Mouse (Mus musculus) MEL (cell line): ENCODE data around the gene Csnk2b. TPM values are rescaled to one million over a fixed set of nuclear protein-coding genes. Genes with fewer than 3 reads are reported as not detected.

Source experiments
- DNase-seq: peaks from one replicate; pipeline ENCODE4 v3.0.0; 2011; ENCODE audit warnings: low read depth, low spot score
- H3K27ac ChIP-seq: 2 replicates; pipeline ENCODE4 v1.5.1; 2012; ENCODE audit warnings: low read depth, mild to moderate bottlenecking, control low read depth, low read length, moderate library complexity; ENCODE audit not compliant: control insufficient read depth
- H3K27me3 ChIP-seq, 2 experiments: fragments of 150-350 bp in 1 of 2; sonication (generic) in 1 of 2; 2 replicates each; pipeline ENCODE4 v1.6.1; 2012; ENCODE audit warnings: low read length in 2 of 2, mild to moderate bottlenecking in 2 of 2, improper control_type of control experiment in 1 of 2, moderate library complexity in 1 of 2; ENCODE audit not compliant: insufficient read depth in 2 of 2, control insufficient read depth in 1 of 2
- H3K36me3 ChIP-seq, 2 experiments: 2 replicates each; pipeline ENCODE4 v1.6.1; 2012 to 2014; ENCODE audit warnings: low read length in 2 of 2, improper control_type of control experiment in 1 of 2, inconsistent platforms in 1 of 2, mild to moderate bottlenecking in 1 of 2; ENCODE audit not compliant: insufficient read depth in 2 of 2, control insufficient read depth in 1 of 2
- H3K4me1 ChIP-seq, 2 experiments: fragments of 150-350 bp in 1 of 2; sonication (generic) in 1 of 2; 2 replicates each; pipeline ENCODE4 v1.6.1; 2012; ENCODE audit warnings: low read length in 2 of 2, improper control_type of control experiment in 1 of 2, mild to moderate bottlenecking in 1 of 2; ENCODE audit not compliant: insufficient read depth in 2 of 2, control insufficient read depth in 1 of 2
- H3K4me3 ChIP-seq, 2 experiments: fragments of 150-350 bp in 1 of 2; sonication (generic) in 1 of 2; 2 replicates each; pipeline ENCODE4 v1.5.1; 2012; ENCODE audit warnings: low read depth in 2 of 2, low read length in 2 of 2, mild to moderate bottlenecking in 2 of 2, moderate library complexity in 2 of 2, control low read depth in 1 of 2, improper control_type of control experiment in 1 of 2; ENCODE audit not compliant: control insufficient read depth in 1 of 2, insufficient read depth in 1 of 2
- H3K79me2 ChIP-seq: 2 replicates; pipeline ENCODE4 v1.6.1; 2012; ENCODE audit warnings: mild to moderate bottlenecking, low read length, moderate library complexity; ENCODE audit not compliant: control insufficient read depth, poor library complexity, insufficient read depth
- H3K9ac ChIP-seq: 2 replicates; pipeline ENCODE4 v1.6.1; 2012; ENCODE audit warnings: low read depth, mild to moderate bottlenecking, control low read depth, low read length, moderate library complexity; ENCODE audit not compliant: control insufficient read depth, poor library complexity, severe bottlenecking
- H3K9me3 ChIP-seq: fragments of 150-350 bp; sonication (generic); replicated peaks from 2 replicates; pipeline ENCODE4 v1.6.1; 2012; ENCODE audit warnings: mild to moderate bottlenecking, low read length, improper control_type of control experiment, moderate library complexity; ENCODE audit not compliant: insufficient read depth
- BHLHE40 ChIP-seq: IDR thresholded peaks from 2 replicates; pipeline ENCODE4 v1.6.1; 2012; ENCODE audit warnings: low read depth, mild to moderate bottlenecking, inconsistent platforms, low read length, improper control_type of control experiment, borderline replicate concordance
- CHD2 ChIP-seq: IDR thresholded peaks from 2 replicates; pipeline ENCODE4 v1.6.1; 2011; ENCODE audit warnings: low read length, improper control_type of control experiment
- CTCF ChIP-seq, 3 experiments: IDR thresholded peaks in 2 of 3; conservative IDR thresholded peaks in 1 of 3; 2 replicates each; pipeline ENCODE4 v1.5.1; 2011 to 2012; ENCODE audit warnings: low read length in 3 of 3, low read depth in 2 of 3, mild to moderate bottlenecking in 2 of 3, improper control_type of control experiment in 1 of 3, inconsistent platforms in 1 of 3, mixed read lengths in 1 of 3, moderate library complexity in 1 of 3; ENCODE audit not compliant: control insufficient read depth in 1 of 3, insufficient read depth in 1 of 3, poor library complexity in 1 of 3, severe bottlenecking in 1 of 3
- E2F4 ChIP-seq: IDR thresholded peaks from 2 replicates; pipeline ENCODE4 v1.6.1; 2011; ENCODE audit warnings: low read depth, low read length, improper control_type of control experiment, borderline replicate concordance
- EP300 ChIP-seq, 2 experiments: IDR thresholded peaks; 2 replicates each; pipeline ENCODE4 v1.6.1; 2011; ENCODE audit warnings: improper control_type of control experiment in 2 of 2, low read length in 2 of 2, low read depth in 1 of 2, mild to moderate bottlenecking in 1 of 2
- ETS1 ChIP-seq: IDR thresholded peaks from 2 replicates; pipeline ENCODE4 v1.6.1; 2012; ENCODE audit warnings: low read depth, mild to moderate bottlenecking, inconsistent platforms, low read length, improper control_type of control experiment, moderate library complexity
- GATA1 ChIP-seq: IDR thresholded peaks from 2 replicates; pipeline ENCODE4 v1.6.1; 2011; ENCODE audit warnings: low read depth, low read length, improper control_type of control experiment
- JUND ChIP-seq: IDR thresholded peaks from 2 replicates; pipeline ENCODE4 v1.6.1; 2011; ENCODE audit warnings: low read depth, mild to moderate bottlenecking, improper control_type of control experiment, low read length
- KAT2A ChIP-seq: conservative IDR thresholded peaks from 2 replicates; pipeline ENCODE4 v1.6.1; 2012; ENCODE audit warnings: low read depth, low read length, improper control_type of control experiment, inconsistent platforms
- MAFK ChIP-seq: IDR thresholded peaks from 2 replicates; pipeline ENCODE4 v1.6.1; 2011; ENCODE audit warnings: low read depth, mild to moderate bottlenecking, low read length, improper control_type of control experiment, borderline replicate concordance
- MAX ChIP-seq: IDR thresholded peaks from 2 replicates; pipeline ENCODE4 v1.6.1; 2011; ENCODE audit warnings: low read length, improper control_type of control experiment
- MAZ ChIP-seq: IDR thresholded peaks from 2 replicates; pipeline ENCODE4 v1.6.1; 2012; ENCODE audit warnings: low read depth, mild to moderate bottlenecking, inconsistent platforms, low read length, improper control_type of control experiment
- MXI1 ChIP-seq: IDR thresholded peaks from 2 replicates; pipeline ENCODE4 v1.6.1; 2011; ENCODE audit warnings: mild to moderate bottlenecking, low read depth, low read length, improper control_type of control experiment
- MYB ChIP-seq: IDR thresholded peaks from 2 replicates; pipeline ENCODE4 v1.6.1; 2011; ENCODE audit warnings: mild to moderate bottlenecking, low read depth, low read length, improper control_type of control experiment
- NELFE ChIP-seq: IDR thresholded peaks from 2 replicates; pipeline ENCODE4 v1.6.1; 2011; ENCODE audit warnings: low read depth, low read length, improper control_type of control experiment
- POLR2A ChIP-seq, 2 experiments: IDR thresholded peaks; 2 replicates each; pipeline ENCODE4 v1.6.1; 2011 to 2012; ENCODE audit warnings: low read length in 2 of 2, mild to moderate bottlenecking in 2 of 2, control low read depth in 1 of 2, improper control_type of control experiment in 1 of 2, low read depth in 1 of 2, moderate library complexity in 1 of 2; ENCODE audit not compliant: control insufficient read depth in 1 of 2, insufficient read depth in 1 of 2, poor library complexity in 1 of 2
- POLR2AphosphoS2 ChIP-seq: IDR thresholded peaks from 2 replicates; pipeline ENCODE4 v1.6.1; 2011; ENCODE audit warnings: low read length, improper control_type of control experiment
- SIN3A ChIP-seq: IDR thresholded peaks from 2 replicates; pipeline ENCODE4 v1.6.1; 2012; ENCODE audit warnings: low read length, improper control_type of control experiment, inconsistent platforms
- SMC3 ChIP-seq: IDR thresholded peaks from 2 replicates; pipeline ENCODE4 v1.6.1; 2011; ENCODE audit warnings: low read depth, low read length, improper control_type of control experiment
- TAL1 ChIP-seq: IDR thresholded peaks from 2 replicates; pipeline ENCODE4 v1.6.1; 2012; ENCODE audit warnings: mild to moderate bottlenecking, inconsistent platforms, low read length, moderate library complexity, mixed read lengths
- TBP ChIP-seq: IDR thresholded peaks from 2 replicates; pipeline ENCODE4 v1.8.0; 2011; ENCODE audit warnings: low read depth, low read length, improper control_type of control experiment
- TCF12 ChIP-seq: IDR thresholded peaks from 2 replicates; pipeline ENCODE4 v1.6.1; 2014; ENCODE audit warnings: low read depth, mild to moderate bottlenecking, inconsistent platforms, low read length, improper control_type of control experiment, moderate library complexity
- USF1 ChIP-seq: IDR thresholded peaks from 2 replicates; pipeline ENCODE4 v1.6.1; 2014; ENCODE audit warnings: low read depth, mild to moderate bottlenecking, inconsistent platforms, low read length, improper control_type of control experiment, moderate library complexity
- USF2 ChIP-seq, 2 experiments: IDR thresholded peaks; 2 replicates each; pipeline ENCODE4 v1.6.1; 2011 to 2012; ENCODE audit warnings: improper control_type of control experiment in 2 of 2, low read length in 2 of 2, borderline replicate concordance in 1 of 2, inconsistent platforms in 1 of 2, low read depth in 1 of 2, mild to moderate bottlenecking in 1 of 2; ENCODE audit not compliant: insufficient read depth in 1 of 2
- ZC3H11A ChIP-seq: IDR thresholded peaks from 2 replicates; pipeline ENCODE4 v1.6.1; 2012; ENCODE audit warnings: low read depth, mild to moderate bottlenecking, inconsistent platforms, low read length, improper control_type of control experiment
- ZKSCAN1 ChIP-seq: IDR thresholded peaks from 2 replicates; pipeline ENCODE4 v1.6.1; 2012; ENCODE audit warnings: low read depth, mild to moderate bottlenecking, inconsistent platforms, low read length, improper control_type of control experiment, moderate library complexity
- ZMIZ1 ChIP-seq: IDR thresholded peaks from 2 replicates; pipeline ENCODE4 v1.6.1; 2012; ENCODE audit warnings: low read depth, mild to moderate bottlenecking, inconsistent platforms, low read length, improper control_type of control experiment, moderate library complexity
- ZNF384 ChIP-seq: IDR thresholded peaks from 2 replicates; pipeline ENCODE4 v1.6.1; 2012; ENCODE audit warnings: low read depth, mild to moderate bottlenecking, inconsistent platforms, low read length, improper control_type of control experiment
- polyA plus RNA-seq, 2 experiments: library from polyadenylated mRNA; stranded (reverse) in 1 of 2; unstranded in 1 of 2; fragments of >175 nt in 1 of 2; fragments of >200 nt in 1 of 2; gene quantifications; 2 replicates each; pipeline versions ENCODE4 v1.2.1 to v1.2.4; 2012; ENCODE audit warnings: low replicate concordance in 2 of 2, low read depth in 1 of 2; ENCODE audit not compliant: insufficient read length in 2 of 2, insufficient read depth in 1 of 2, missing spikeins in 1 of 2
- total RNA-seq: library from RNA; depleted of rRNA; stranded (reverse); fragments of 300-350 nt; gene quantifications from 2 replicates; pipeline ENCODE4 v1.2.3, GENCODE M21; 2012

Gene Csnk2b
- total and polyA plus RNA-seq, 3 experiments = 222 to 607 TPM; not detected in 1

GRCm38 (mm10) chr17:35090166-35090932 lies 31.5 kb downstream of the Csnk2b start:
- no peaks in the 10 kb centered on the region for H3K27me3 ChIP-seq
- no peaks in the 10 kb centered on the region for H3K9me3 ChIP-seq
- H3K4me1 ChIP-seq = peaks cover 2 to 19% of the 10 kb centered on the region in 2 experiments; a peak in 3 of 4 replicates
- H3K27ac ChIP-seq = peak overlapping the region; percentile 81
- TF ChIP-seq ZKSCAN1 (0 out of 2 replicates have a peak, but pooled peaks have one; percentile 50), MXI1 (no peak), TAL1 (peak; percentile 74), TCF12 (peak; percentile 79), ETS1 (peak; percentile 85), USF2 (IDR thresholded peaks at IDR 0.05; ENCODE audit: borderline replicate concordance in 1 of 2, insufficient read depth in 1 of 2, low read depth in 1 of 2, low read length in 2 of 2) (no peak), EP300 (IDR thresholded peaks at IDR 0.05; ENCODE audit: low read depth in 1 of 2, low read length in 2 of 2) (peak; percentile 45 to 63; a peak in 3 of 4 replicates), GATA1 (peak; percentile 42; the same call in 1 of the 2 replicates)
- H3K9ac ChIP-seq = peak overlapping the region; percentile 87
- peaks cover 0 to 8% of the 10 kb centered on the region in 2 experiments; a peak in 2 of 4 replicates for H3K36me3 ChIP-seq
- peak; percentile 65 for DNase-seq
- peaks cover 18% of the 10 kb centered on the region for H3K79me2 ChIP-seq
- peak overlapping the region; percentile 69 to 94 for H3K4me3 ChIP-seq

- Histone ChIP-seq H3K27ac (peak within 1 kb of the TSS; percentile 81), H3K9me3 (no peaks in the 10 kb centered on the region), H3K4me1 (peaks cover 5 to 32% of the 10 kb centered on the region in 2 experiments), H3K36me3 (peaks cover 0 to 14% of the 10 kb centered on the region in 2 experiments; a peak in 2 of 4 replicates), H3K9ac (peak within 1 kb of the TSS; percentile 87), H3K4me3 (peak within 1 kb of the TSS; percentile 69 to 94), H3K27me3 (no peaks in the 10 kb centered on the region), H3K79me2 (peaks cover 18% of the 10 kb centered on the region)
- DNase-seq = peak; percentile 96
- TF ChIP-seq MAZ = peak; percentile 87; the same call in 1 of the 2 replicates
- TF ChIP-seq USF2 (IDR thresholded peaks at IDR 0.05; ENCODE audit: borderline replicate concordance in 1 of 2, insufficient read depth in 1 of 2, low read depth in 1 of 2, low read length in 2 of 2) = no peak
- TF ChIP-seq SMC3 = no peak
- no peak for TF ChIP-seq MYB
- no peak for TF ChIP-seq GATA1
- 0 out of 2 replicates have a peak, but pooled peaks have one; percentile 47 for TF ChIP-seq USF1
- no peak for TF ChIP-seq MAFK
- peak; percentile 89 for TF ChIP-seq ZMIZ1
- peak; percentile 90 for TF ChIP-seq NELFE
- TF ChIP-seq POLR2A (IDR thresholded peaks at IDR 0.05; ENCODE audit: control insufficient read depth in 1 of 2, insufficient read depth in 1 of 2, low read depth in 1 of 2, low read length in 2 of 2, poor library complexity in 1 of 2) = peak; percentile 73 to 84
- no peak for TF ChIP-seq ZNF384
- TF ChIP-seq E2F4 = no peak
- peak; percentile 78 for TF ChIP-seq MXI1
- no peak for TF ChIP-seq CHD2
- peak in 1 of 3 experiments; percentile 3; a peak in 1 of 6 replicates for TF ChIP-seq CTCF (IDR thresholded peaks at IDR 0.05 in 2 of 3, conservative IDR thresholded peaks at IDR 0.05 in 1 of 3; ENCODE audit: control insufficient read depth in 1 of 3, insufficient read depth in 1 of 3, low read depth in 2 of 3, low read length in 3 of 3, poor library complexity in 1 of 3, severe bottlenecking in 1 of 3)
- TF ChIP-seq POLR2AphosphoS2 = peak; percentile 88; the same call in 1 of the 2 replicates
- TF ChIP-seq SIN3A = peak; percentile 42
- TF ChIP-seq JUND = no peak
- TF ChIP-seq TBP = peak; percentile 66; the same call in 1 of the 2 replicates
- peak; percentile 70 for TF ChIP-seq MAX
- peak; percentile 48 for TF ChIP-seq TCF12
- TF ChIP-seq ZKSCAN1 = no peak
- peak; percentile 8; the same call in 1 of the 2 replicates for TF ChIP-seq BHLHE40
- no peak for TF ChIP-seq ZC3H11A
- no peak; the same call in 1 of the 2 replicates for TF ChIP-seq KAT2A
Measured at GRCm38 (mm10) chr17:35088825-35089644, 32.8 kb downstream of the Csnk2b start, which contains the start of gene Abhd16a. Gene Abhd16a (plus strand): TSS chr17:35089263.
